Mouse (Mus musculus): ENCODE data around the gene Dnajc11. TPM values are rescaled to one million over a fixed set of nuclear protein-coding genes. Genes with fewer than 3 reads are reported as not detected.

Dnajc11 gene
- polyA plus RNA-seq, 1 experiment from 2014 or later: 88.0 TPM

Other genes starting within 250 kb of the Dnajc11 start
- gene Camta1, start 71.8 kb upstream of the Dnajc11 start, polyA plus RNA-seq (2015; fragmentation: Nextera tagmentation; extraction: Ambion mirVana): 161 and 163 TPM in 2 replicates
- 34.7 and 38.0 TPM in 2 replicates for gene Thap3, start 55.3 kb downstream of the Dnajc11 start, polyA plus RNA-seq (2015; fragmentation: Nextera tagmentation; extraction: Ambion mirVana)
- 17.5 and 17.7 TPM in 2 replicates for gene Phf13, start 62.6 kb downstream of the Dnajc11 start, polyA plus RNA-seq (2015; fragmentation: Nextera tagmentation; extraction: Ambion mirVana)
- gene Klhl21, start 75.1 kb downstream of the Dnajc11 start, polyA plus RNA-seq (2015; fragmentation: Nextera tagmentation; extraction: Ambion mirVana): 2.0 and 3.0 TPM in 2 replicates
- 17.9 and 26.3 TPM in 2 replicates for gene Zbtb48, start 94.0 kb downstream of the Dnajc11 start, polyA plus RNA-seq (2015; fragmentation: Nextera tagmentation; extraction: Ambion mirVana)
- 0.86 and 1.4 TPM in 2 replicates for gene Tas1r1, start 104.9 kb downstream of the Dnajc11 start, polyA plus RNA-seq (2015; fragmentation: Nextera tagmentation; extraction: Ambion mirVana)
- gene Nol9, start 105.6 kb downstream of the Dnajc11 start, polyA plus RNA-seq (2015; fragmentation: Nextera tagmentation; extraction: Ambion mirVana): 24.3 and 26.0 TPM in 2 replicates
- gene Plekhg5, start 138.8 kb downstream of the Dnajc11 start, polyA plus RNA-seq (2015; fragmentation: Nextera tagmentation; extraction: Ambion mirVana): 8.4 and 8.5 TPM in 2 replicates
- 0.87 and 0.97 TPM in 2 replicates for gene Tnfrsf25, start 182.2 kb downstream of the Dnajc11 start, polyA plus RNA-seq (2015; fragmentation: Nextera tagmentation; extraction: Ambion mirVana)
- 0.07 TPM in 1 of 2 replicates, not detected in the other for gene Espn, start 218.7 kb downstream of the Dnajc11 start, polyA plus RNA-seq (2015; fragmentation: Nextera tagmentation; extraction: Ambion mirVana)
- gene Hes2, start 225.2 kb downstream of the Dnajc11 start, polyA plus RNA-seq (2015; fragmentation: Nextera tagmentation; extraction: Ambion mirVana): 0.26 and 0.28 TPM in 2 replicates
- gene Acot7, start 244.4 kb downstream of the Dnajc11 start, polyA plus RNA-seq (2015; fragmentation: Nextera tagmentation; extraction: Ambion mirVana): 206 and 218 TPM in 2 replicates

All from midbrain, embryonic 13.5 days (tissue).